Mouse (Mus musculus): ENCODE measurements around the gene Inafm1. TPM values are rescaled to one million over a fixed set of nuclear protein-coding genes. Genes with fewer than 3 reads are reported as not detected.

Inafm1 gene
- polyA plus RNA-seq, 1 experiment = 33.7 TPM

- DNase-seq (ENCODE audit: low read depth in 1 of 2, low spot score in 2 of 2) = peak in 1 of 2 experiments; percentile 41
- 2% methylated on average over 56 of the region's 66 CpGs for WGBS
- H3K36me3 ChIP-seq (ENCODE audit: control insufficient read depth, insufficient read depth, low read length) = peaks cover 10% of the 10 kb centered on the region
- peaks cover 31% of the 10 kb centered on the region for H3K4me1 ChIP-seq (ENCODE audit: control insufficient read depth, insufficient read depth, insufficient read length)
- H3K27ac ChIP-seq (ENCODE audit: insufficient read depth, low read length) = peak overlapping the region; percentile 91
- TF ChIP-seq CTCF (IDR thresholded peaks at IDR 0.05; ENCODE audit: extremely low read depth, insufficient read depth, insufficient read length, insufficient replicate concordance) = peak; percentile 21; the same call in 1 of the 2 replicates
- TF ChIP-seq POLR2A (IDR thresholded peaks at IDR 0.05; ENCODE audit: low read depth, low read length) = peak; percentile 69
- H3K4me3 ChIP-seq (ENCODE audit: extremely low read depth, insufficient read depth, insufficient read length) = peak overlapping the region; percentile 66
- H3K27me3 ChIP-seq (ENCODE audit: control insufficient read depth, insufficient read depth, low read length) = peaks cover 5% of the 10 kb centered on the region; the same call in 1 of the 2 replicates
Observed at GRCm38 (mm10) chr7:16313481-16314220, 40.2 kb upstream of the Inafm1 start.

- H3K4me1 ChIP-seq (ENCODE audit: control insufficient read depth, insufficient read depth, insufficient read length) = peaks cover 35% of the 10 kb centered on the region
- 1% methylated on average over 12 of the region's 12 CpGs for WGBS
- peaks cover 9% of the 10 kb centered on the region for H3K36me3 ChIP-seq (ENCODE audit: control insufficient read depth, insufficient read depth, low read length)
- peak overlapping the region; percentile 88 for H3K4me3 ChIP-seq (ENCODE audit: extremely low read depth, insufficient read depth, insufficient read length)
- TF ChIP-seq CTCF (IDR thresholded peaks at IDR 0.05; ENCODE audit: extremely low read depth, insufficient read depth, insufficient read length, insufficient replicate concordance) (no peak), POLR2A (IDR thresholded peaks at IDR 0.05; ENCODE audit: low read depth, low read length) (no peak)
- H3K27ac ChIP-seq (ENCODE audit: insufficient read depth, low read length) = peak overlapping the region; percentile 91
- H3K27me3 ChIP-seq (ENCODE audit: control insufficient read depth, insufficient read depth, low read length) = peaks cover 5% of the 10 kb centered on the region; the same call in 1 of the 2 replicates
- DNase-seq (ENCODE audit: low read depth in 1 of 2, low spot score in 2 of 2) = peak in 1 of 2 experiments; percentile 58
Observed at GRCm38 (mm10) chr7:16312672-16313311, 39.4 kb upstream of the Inafm1 start.

GRCm38 (mm10) chr7:16312011-16312671 lies 38.7 kb upstream of the Inafm1 start:
- Histone ChIP-seq H3K4me3 (ENCODE audit: extremely low read depth, insufficient read depth, insufficient read length) (peak overlapping the region; percentile 88), H3K27me3 (ENCODE audit: control insufficient read depth, insufficient read depth, low read length) (peaks cover 5% of the 10 kb centered on the region; the same call in 1 of the 2 replicates), H3K27ac (ENCODE audit: insufficient read depth, low read length) (peak overlapping the region; percentile 91), H3K36me3 (ENCODE audit: control insufficient read depth, insufficient read depth, low read length) (peaks cover 3% of the 10 kb centered on the region), H3K4me1 (ENCODE audit: control insufficient read depth, insufficient read depth, insufficient read length) (peaks cover 35% of the 10 kb centered on the region)
- under 1% methylated on average over 49 of the region's 49 CpGs for WGBS
- DNase-seq (ENCODE audit: low read depth in 1 of 2, low spot score in 2 of 2) = no peak
- no peak for TF ChIP-seq CTCF (IDR thresholded peaks at IDR 0.05; ENCODE audit: extremely low read depth, insufficient read depth, insufficient read length, insufficient replicate concordance)
- TF ChIP-seq POLR2A (IDR thresholded peaks at IDR 0.05; ENCODE audit: low read depth, low read length) = no peak

- peaks cover 5% of the 10 kb centered on the region; the same call in 1 of the 2 replicates for H3K27me3 ChIP-seq (ENCODE audit: control insufficient read depth, insufficient read depth, low read length)
- H3K4me3 ChIP-seq (ENCODE audit: extremely low read depth, insufficient read depth, insufficient read length) = peak overlapping the region; percentile 88; the same call in 1 of the 2 replicates
- WGBS = 2% methylated on average over 14 of the region's 14 CpGs
- no peak for TF ChIP-seq CTCF (IDR thresholded peaks at IDR 0.05; ENCODE audit: extremely low read depth, insufficient read depth, insufficient read length, insufficient replicate concordance)
- TF ChIP-seq POLR2A (IDR thresholded peaks at IDR 0.05; ENCODE audit: low read depth, low read length) = no peak
- no peak for DNase-seq (ENCODE audit: low read depth in 1 of 2, low spot score in 2 of 2)
- H3K4me1 ChIP-seq (ENCODE audit: control insufficient read depth, insufficient read depth, insufficient read length) = peaks cover 35% of the 10 kb centered on the region
- H3K36me3 ChIP-seq (ENCODE audit: control insufficient read depth, insufficient read depth, low read length) = no peaks in the 10 kb centered on the region; the same call in 1 of the 2 replicates
- peak overlapping the region; percentile 91 for H3K27ac ChIP-seq (ENCODE audit: insufficient read depth, low read length)
Observed at GRCm38 (mm10) chr7:16311453-16312004, 38.1 kb upstream of the Inafm1 start.

- TF ChIP-seq CTCF (IDR thresholded peaks at IDR 0.05; ENCODE audit: extremely low read depth, insufficient read depth, insufficient read length, insufficient replicate concordance) (no peak), POLR2A (IDR thresholded peaks at IDR 0.05; ENCODE audit: low read depth, low read length) (no peak)
- WGBS = under 1% methylated on average over 31 of the region's 31 CpGs
- no peak for DNase-seq (ENCODE audit: low read depth in 1 of 2, low spot score in 2 of 2)
- Histone ChIP-seq H3K4me3 (ENCODE audit: extremely low read depth, insufficient read depth, insufficient read length) (peak overlapping the region; percentile 88), H3K27me3 (ENCODE audit: control insufficient read depth, insufficient read depth, low read length) (peaks cover 5% of the 10 kb centered on the region; the same call in 1 of the 2 replicates), H3K36me3 (ENCODE audit: control insufficient read depth, insufficient read depth, low read length) (no peaks in the 10 kb centered on the region; the same call in 1 of the 2 replicates), H3K4me1 (ENCODE audit: control insufficient read depth, insufficient read depth, insufficient read length) (peaks cover 35% of the 10 kb centered on the region), H3K27ac (ENCODE audit: insufficient read depth, low read length) (peak overlapping the region; percentile 82)
Observed at GRCm38 (mm10) chr7:16310521-16311452, 37.4 kb upstream of the Inafm1 start.
